Mouse (Mus musculus) olfactory bulb, adult 2 months (tissue): Measurements from ENCODE around the gene Zfand2b.

Experiments used
- CTCF ChIP-seq: fragments of 200-500 bp; IDR thresholded peaks from 2 replicates; pipeline ENCODE4 v1.5.1; 2012; ENCODE audit warnings: low read depth, mild to moderate bottlenecking, low read length, moderate library complexity; ENCODE audit not compliant: insufficient read depth
- POLR2A ChIP-seq: fragments of 200-500 bp; IDR thresholded peaks from 2 replicates; pipeline ENCODE4 v1.6.1; 2012; ENCODE audit warnings: mild to moderate bottlenecking, low read depth, low read length, moderate library complexity; ENCODE audit not compliant: insufficient read depth

GRCm38 (mm10) chr1:75168472-75169464, at the start of gene Zfand2b:
- TF ChIP-seq CTCF (no peak), POLR2A (peak; percentile 26; the same call in 1 of the 2 replicates)
